Mouse (Mus musculus) T-helper 2 cell (primary cell): ENCODE data around the gene Arhgef18.

Source experiments
- in situ Hi-C: fragments of 300-600 bp; cut with MboI, MseI; formaldehyde crosslinking; loops from one replicate; pipeline ENCODE4 v1.15.1; 2025; ENCODE audit warnings: high pct_unique_total_duplicates

Arhgef18 gene

GRCm38 (mm10) chr8:3500235-3501090 is 107.7 kb downstream of the Arhgef18 start, which contains the start of gene Mcoln1:
TSS of gene Mcoln1 (plus strand) at chr8:3500457.
- in situ Hi-C loops = no loop called here

GRCm38 (mm10) chr8:3502217-3502616 is 109.4 kb downstream of the Arhgef18 start:
- in situ Hi-C loops = no loop called here
